Mouse (Mus musculus): ENCODE measurements around the gene Lgmn. TPM values are rescaled to one million over a fixed set of nuclear protein-coding genes. Genes with fewer than 3 reads are reported as not detected.

The Lgmn gene
- total and polyA plus RNA-seq, 3 experiments = 38.5 to 49.9 (median 42.6) TPM

DNA sequence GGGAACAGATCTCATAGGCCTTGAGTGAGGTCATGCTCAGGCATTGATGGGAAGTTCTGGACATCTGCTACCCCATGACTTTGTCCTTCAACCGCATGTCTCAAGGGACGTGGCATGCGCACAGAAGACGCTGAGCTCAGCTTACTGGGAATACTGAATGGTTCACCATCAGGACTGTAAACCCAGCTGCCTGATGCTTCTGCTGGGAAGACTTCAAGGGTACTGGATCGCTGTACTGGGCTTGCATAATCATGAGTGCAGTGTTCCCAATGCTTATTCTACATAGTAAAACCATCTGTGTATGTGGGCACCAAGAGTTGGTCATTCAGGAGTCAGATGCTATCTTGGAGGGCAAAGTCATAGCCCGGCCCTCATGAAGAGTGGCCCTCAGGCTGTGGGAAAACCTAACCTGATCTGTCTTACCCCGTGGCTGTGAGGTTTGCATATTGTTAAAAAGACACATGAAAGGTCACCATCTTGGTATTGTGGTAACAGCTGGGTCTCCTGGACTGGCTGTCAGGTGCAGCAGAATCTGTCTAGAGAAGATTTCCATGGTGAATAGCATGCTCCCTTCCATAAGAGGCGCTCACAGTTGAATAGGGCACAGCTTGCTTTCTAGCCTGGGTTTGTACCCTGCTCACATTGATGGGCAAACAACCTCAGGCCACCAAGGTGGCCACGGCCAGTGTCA is 73.3 kb downstream of the Lgmn start:
- Histone ChIP-seq H3K27ac (ENCODE audit: insufficient read depth, low read depth) (peak overlapping the region; percentile 66), H3K4me2 (ENCODE audit: insufficient read depth, low read depth, poor library complexity, severe bottlenecking) (no peak overlapping the region), H3K4me3 (replicated peaks in 1 of 3; ENCODE audit: low read depth in 2 of 3, low read length in 2 of 3, poor library complexity in 1 of 3) (peak overlapping the region in 1 of 3 experiments; percentile 17), H3K79me2 (replicated peaks; ENCODE audit: control insufficient read depth, extremely low read depth, insufficient read depth, poor library complexity, severe bottlenecking) (no peaks in the 10 kb centered on the region), H3K9ac (ENCODE audit: insufficient read depth, low read depth) (no peak overlapping the region), H3K36me3 (replicated peaks in 1 of 2; ENCODE audit: control insufficient read depth in 1 of 2, insufficient read depth in 1 of 2, low read length in 1 of 2) (peaks cover 6 to 39% of the 10 kb centered on the region in 2 experiments), H3K27me3 (replicated peaks) (no peaks in the 10 kb centered on the region), H3K9me3 (replicated peaks; ENCODE audit: low read length) (no peaks in the 10 kb centered on the region), H3K4me1 (ENCODE audit: control insufficient read depth in 1 of 2, insufficient read depth in 2 of 2) (peaks cover 42 to 78% of the 10 kb centered on the region in 2 experiments)
- in situ Hi-C loops (cut with MboI; ENCODE audit: low pct_ligation_motif_present, low pct_unique_long_range_greater_than_20kb, low sequenced_read_pairs) (no loop called here), dilution Hi-C loops (cut with MboI; ENCODE audit: extremely low pct_ligation_motif_present, extremely low pct_unique_long_range_greater_than_20kb, low sequenced_read_pairs) (no loop called here)
- peak; percentile 45 for DNase-seq (ENCODE audit: extremely low read depth)
- TF ChIP-seq MYC (IDR thresholded peaks at IDR 0.05; ENCODE audit: low read depth, low read length) = no peak
- TF ChIP-seq ETS1 (conservative IDR thresholded peaks at IDR 0.05; ENCODE audit: low read depth, low read length) = peak; percentile 75
- no peak for TF ChIP-seq GABPA (IDR thresholded peaks at IDR 0.05; ENCODE audit: insufficient replicate concordance, low read depth, low read length)
- no peak for TF ChIP-seq ELF1 (IDR thresholded peaks at IDR 0.05; ENCODE audit: low read depth, low read length)
- no peak for TF ChIP-seq MAZ (IDR thresholded peaks at IDR 0.05; ENCODE audit: low read depth, low read length)
- TF ChIP-seq KAT2A (IDR thresholded peaks at IDR 0.05; ENCODE audit: insufficient replicate concordance, low read length) = no peak
- no peak for TF ChIP-seq ZKSCAN1 (IDR thresholded peaks at IDR 0.05; ENCODE audit: borderline replicate concordance, low read depth, low read length)
- peak; percentile 68 for TF ChIP-seq BHLHE40 (IDR thresholded peaks at IDR 0.05; ENCODE audit: low read depth, low read length)
- peak; percentile 71 for TF ChIP-seq TCF12 (IDR thresholded peaks at IDR 0.05; ENCODE audit: low read depth, low read length)
- TF ChIP-seq HCFC1 (IDR thresholded peaks at IDR 0.05; ENCODE audit: low read depth, low read length) = no peak
- 0 out of 2 replicates have a peak, but pooled peaks have one; percentile 25 for TF ChIP-seq MAX (IDR thresholded peaks at IDR 0.05; ENCODE audit: low read length)

DNA sequence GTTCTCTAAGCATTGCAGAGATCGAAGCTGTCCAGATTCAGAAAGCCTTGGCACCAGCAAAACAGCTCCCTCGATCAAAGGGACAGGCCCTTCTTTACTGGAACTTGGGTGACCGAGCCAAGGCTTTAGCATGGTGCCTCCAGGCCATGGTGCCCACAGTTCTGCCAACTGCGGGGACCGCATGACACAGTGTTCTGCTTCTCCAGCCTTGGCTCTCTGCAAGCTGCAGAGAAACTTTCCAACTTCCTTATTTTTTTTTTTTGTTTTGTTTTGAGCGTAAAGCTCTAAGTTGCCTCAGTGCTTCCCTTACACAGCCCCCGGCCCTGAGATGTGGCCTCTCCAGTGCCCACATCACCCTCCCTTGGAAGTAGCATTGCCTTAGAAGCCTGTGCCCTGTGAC is 74.6 kb downstream of the Lgmn start:
- Histone ChIP-seq H3K4me1 (ENCODE audit: control insufficient read depth in 1 of 2, insufficient read depth in 2 of 2) (peaks cover 40 to 74% of the 10 kb centered on the region in 2 experiments), H3K9ac (ENCODE audit: insufficient read depth, low read depth) (no peak overlapping the region), H3K4me3 (replicated peaks in 1 of 3; ENCODE audit: low read depth in 2 of 3, low read length in 2 of 3, poor library complexity in 1 of 3) (no peak overlapping the region), H3K9me3 (replicated peaks; ENCODE audit: low read length) (no peaks in the 10 kb centered on the region), H3K36me3 (replicated peaks in 1 of 2; ENCODE audit: control insufficient read depth in 1 of 2, insufficient read depth in 1 of 2, low read length in 1 of 2) (peaks cover 8 to 46% of the 10 kb centered on the region in 2 experiments), H3K79me2 (replicated peaks; ENCODE audit: control insufficient read depth, extremely low read depth, insufficient read depth, poor library complexity, severe bottlenecking) (no peaks in the 10 kb centered on the region), H3K4me2 (ENCODE audit: insufficient read depth, low read depth, poor library complexity, severe bottlenecking) (no peak overlapping the region; the same call in 1 of the 2 replicates), H3K27ac (ENCODE audit: insufficient read depth, low read depth) (no peak overlapping the region; the same call in 1 of the 2 replicates), H3K27me3 (replicated peaks) (no peaks in the 10 kb centered on the region)
- in situ Hi-C loops (cut with MboI; ENCODE audit: low pct_ligation_motif_present, low pct_unique_long_range_greater_than_20kb, low sequenced_read_pairs) = no loop called here
- dilution Hi-C loops (cut with MboI; ENCODE audit: extremely low pct_ligation_motif_present, extremely low pct_unique_long_range_greater_than_20kb, low sequenced_read_pairs) = no loop called here
- no peak for DNase-seq (ENCODE audit: extremely low read depth)
- no peak for TF ChIP-seq SMC3 (IDR thresholded peaks at IDR 0.05; ENCODE audit: low read depth, low read length)
- TF ChIP-seq MAZ (IDR thresholded peaks at IDR 0.05; ENCODE audit: low read depth, low read length) = no peak
- TF ChIP-seq EP300 (IDR thresholded peaks at IDR 0.05; ENCODE audit: low read length) = peak; percentile 55
- TF ChIP-seq IRF4 (IDR thresholded peaks at IDR 0.05; ENCODE audit: low read depth, low read length) = 0 out of 2 replicates have a peak, but pooled peaks have one; percentile 7
- TF ChIP-seq RCOR1 (conservative IDR thresholded peaks at IDR 0.05; ENCODE audit: low read depth, low read length) = no peak
- 0 out of 2 replicates have a peak, but pooled peaks have one; percentile 12 for TF ChIP-seq MEF2A (IDR thresholded peaks at IDR 0.05; ENCODE audit: borderline replicate concordance, low read depth, low read length)
- TF ChIP-seq ZMIZ1 (IDR thresholded peaks at IDR 0.05; ENCODE audit: low read depth, low read length) = no peak
- no peak for TF ChIP-seq CTCF (conservative IDR thresholded peaks at IDR 0.05 in 1 of 2, IDR thresholded peaks at IDR 0.05 in 1 of 2; ENCODE audit: low read depth in 2 of 2, low read length in 2 of 2)
- no peak for TF ChIP-seq PAX5 (IDR thresholded peaks at IDR 0.05; ENCODE audit: low read length)
- TF ChIP-seq ZKSCAN1 (IDR thresholded peaks at IDR 0.05; ENCODE audit: borderline replicate concordance, low read depth, low read length) = no peak
- no peak for TF ChIP-seq JUN (IDR thresholded peaks at IDR 0.05; ENCODE audit: insufficient read depth, low read depth, low read length)
- TF ChIP-seq MAX (IDR thresholded peaks at IDR 0.05; ENCODE audit: low read length) = no peak
- no peak for TF ChIP-seq NRF1 (IDR thresholded peaks at IDR 0.05; ENCODE audit: low read depth, low read length)
- TF ChIP-seq CHD2 (IDR thresholded peaks at IDR 0.05; ENCODE audit: low read length) = no peak
- no peak for TF ChIP-seq HCFC1 (IDR thresholded peaks at IDR 0.05; ENCODE audit: low read depth, low read length)
- no peak for TF ChIP-seq GABPA (IDR thresholded peaks at IDR 0.05; ENCODE audit: insufficient replicate concordance, low read depth, low read length)
- TF ChIP-seq USF1 (IDR thresholded peaks at IDR 0.05; ENCODE audit: low read depth, low read length) = no peak
- no peak for TF ChIP-seq MXI1 (IDR thresholded peaks at IDR 0.05; ENCODE audit: low read depth, low read length)
- peak; percentile 82 for TF ChIP-seq ZNF384 (IDR thresholded peaks at IDR 0.05; ENCODE audit: low read depth, low read length)
- no peak for TF ChIP-seq UBTF (IDR thresholded peaks at IDR 0.05; ENCODE audit: low read depth, low read length)
- no peak for TF ChIP-seq BHLHE40 (IDR thresholded peaks at IDR 0.05; ENCODE audit: low read depth, low read length)
- no peak for TF ChIP-seq ETS1 (conservative IDR thresholded peaks at IDR 0.05; ENCODE audit: low read depth, low read length)

Measured in CH12.LX (cell line).